Mouse (Mus musculus): ENCODE results near the gene Emc9. TPM values are rescaled to one million over a fixed set of nuclear protein-coding genes. Genes with fewer than 3 reads are reported as not detected.

Gene Emc9
- total RNA-seq, 2 experiments from 2014 or later, result 11.7 to 14.8 TPM

DNA sequence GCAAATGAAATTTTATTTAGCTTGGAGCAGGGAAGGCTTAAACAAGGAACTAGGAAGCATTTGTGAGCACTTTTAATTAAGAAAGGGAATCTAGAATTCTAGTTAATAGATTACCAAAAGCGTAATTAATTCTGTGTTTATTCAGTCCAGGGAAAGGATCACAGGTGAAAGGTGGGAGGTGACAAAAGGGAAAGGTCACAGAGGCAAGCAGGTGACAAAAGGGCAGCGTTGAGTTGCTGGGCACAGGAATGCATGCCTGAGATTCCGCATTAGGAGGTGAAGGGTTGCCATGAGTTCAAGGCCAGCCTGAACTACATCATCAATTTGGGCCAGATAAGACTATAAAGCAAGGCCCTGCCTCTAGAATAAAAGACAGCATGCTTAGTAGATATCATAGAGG lies 17.6 kb downstream of the Emc9 start:
- ATAC-seq (replicated peaks; ENCODE audit: low FRiP score, poor library complexity, severe bottlenecking), result no peak

DNA sequence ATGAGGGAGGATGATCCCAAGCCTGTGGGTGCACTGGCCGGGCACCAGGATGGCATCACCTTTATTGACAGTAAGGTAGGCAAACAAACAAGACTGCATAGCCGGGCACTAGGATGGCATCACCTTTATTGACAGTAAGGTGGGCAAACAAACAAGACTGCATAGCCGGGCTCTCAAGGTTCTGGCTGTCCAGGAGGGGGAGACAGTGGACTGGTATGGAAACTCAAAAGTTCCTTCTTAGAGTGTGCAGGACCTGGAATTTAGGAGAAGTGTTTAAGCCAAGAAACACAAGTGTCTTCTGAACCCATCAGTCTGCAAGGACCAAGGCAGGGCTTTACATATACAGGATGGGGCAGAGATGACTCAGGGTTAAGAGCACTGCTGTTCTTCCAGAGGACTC lies 19.4 kb downstream of the Emc9 start:
- ATAC-seq (replicated peaks; ENCODE audit: low FRiP score, poor library complexity, severe bottlenecking), result no peak

DNA sequence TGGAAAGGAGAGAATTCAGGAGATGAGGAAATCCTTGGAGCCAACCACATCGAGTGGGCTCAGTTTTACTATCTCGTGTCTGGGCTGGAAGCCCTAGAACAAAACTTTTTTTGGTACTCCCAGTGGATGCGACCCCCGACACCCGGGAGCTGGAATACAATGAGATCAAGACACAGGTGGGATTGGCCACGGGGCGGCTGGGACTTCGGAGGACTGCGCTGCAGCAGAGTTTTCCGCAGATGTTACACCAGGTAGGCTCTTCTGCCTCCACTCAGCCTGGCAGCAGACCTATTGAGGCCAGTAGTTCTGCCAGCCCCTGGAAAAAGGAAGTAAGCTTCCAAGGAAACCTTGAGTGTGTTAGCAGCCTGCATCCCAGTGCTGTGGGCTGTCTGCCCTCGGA lies 21.9 kb downstream of the Emc9 start:
- no peak for ATAC-seq (replicated peaks; ENCODE audit: low FRiP score, poor library complexity, severe bottlenecking)

DNA sequence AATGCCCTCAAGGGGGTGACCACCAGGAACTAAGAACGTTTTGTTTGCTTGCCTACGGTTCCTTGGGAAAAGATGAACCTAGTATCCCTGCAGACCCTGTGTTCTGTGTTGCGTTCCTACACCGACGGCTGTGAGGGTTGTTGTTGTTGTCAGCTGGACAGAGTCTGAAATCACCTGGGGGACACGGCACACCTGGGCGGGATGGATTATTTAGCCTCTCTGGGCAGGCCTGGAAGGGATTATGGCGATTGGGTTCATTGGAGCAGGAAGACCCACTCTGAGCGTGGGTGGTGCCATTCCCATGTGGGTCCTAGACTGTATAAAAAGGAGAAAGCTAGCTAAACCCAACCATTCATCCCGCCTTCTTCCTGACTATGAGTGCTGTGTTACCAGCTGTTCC lies 23.2 kb downstream of the Emc9 start:
- ATAC-seq (replicated peaks; ENCODE audit: low FRiP score, poor library complexity, severe bottlenecking), result no peak

DNA sequence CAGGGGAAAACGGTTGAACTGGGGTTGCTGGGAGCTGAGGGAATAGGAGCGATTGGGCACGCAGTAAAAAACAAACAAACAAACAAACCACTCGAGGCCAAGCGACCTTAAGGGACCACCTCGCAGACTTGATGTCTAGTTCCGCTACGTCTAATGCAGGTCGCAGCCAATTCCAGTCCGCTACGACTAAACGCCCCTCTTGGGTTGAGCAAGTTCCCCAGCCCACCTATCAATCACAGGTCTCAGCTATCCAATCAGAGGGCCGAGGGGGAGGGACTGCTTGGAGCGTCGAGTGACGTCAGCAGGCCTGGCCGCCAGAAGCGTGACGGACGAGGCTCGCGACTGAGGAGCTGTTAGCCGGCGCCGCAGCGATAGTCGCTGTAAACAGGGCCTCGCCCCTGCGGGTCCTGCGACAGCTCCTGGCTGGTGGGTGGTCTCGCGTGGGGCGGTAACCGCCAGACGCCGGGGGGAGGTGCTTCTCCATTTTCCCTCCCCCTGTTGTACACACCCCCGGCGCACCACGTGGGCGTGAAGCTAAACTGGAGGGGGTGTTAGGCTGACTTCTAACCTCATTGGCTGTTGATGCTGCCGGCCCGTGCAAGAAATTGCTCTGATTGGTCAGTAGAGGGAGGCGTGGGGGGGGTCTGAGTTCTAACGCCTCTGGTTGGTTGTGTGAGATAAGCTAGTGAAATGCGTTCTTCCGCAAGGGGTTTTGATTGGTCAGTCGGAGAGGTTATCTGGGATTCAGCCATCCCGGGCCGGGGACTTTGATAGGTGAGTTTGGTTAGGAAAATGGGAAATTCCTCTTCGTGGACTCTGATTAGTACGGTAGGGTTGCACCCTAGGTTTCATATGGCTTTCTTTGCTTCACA lies 24.7 kb downstream of the Emc9 start, which contains the start of gene A730061H03Rik:
A730061H03Rik (minus strand) TSS at position 205 of the 872 bp plus-strand sequence.
- peak; percentile 84 for ATAC-seq (replicated peaks; ENCODE audit: low FRiP score, poor library complexity, severe bottlenecking)

DNA sequence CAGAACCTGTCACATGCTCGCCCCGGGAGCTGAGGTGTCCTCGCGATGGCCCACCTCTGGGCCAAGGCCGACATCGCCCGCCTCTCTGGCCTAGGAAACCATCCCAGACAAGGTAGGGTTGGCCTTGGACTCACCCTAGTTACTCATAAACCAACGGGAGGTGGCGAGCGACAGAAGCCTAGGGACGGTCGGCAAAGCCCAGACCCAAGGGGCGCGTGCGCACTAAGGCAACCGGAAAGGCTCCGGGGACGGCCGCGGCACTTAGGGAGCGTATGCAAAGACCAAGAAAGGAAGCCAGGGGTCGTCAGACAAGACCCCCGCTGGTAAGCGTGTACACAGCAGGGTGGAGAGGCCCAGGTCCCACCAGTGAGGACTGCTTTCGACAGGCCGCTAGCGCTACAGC lies 25.3 kb downstream of the Emc9 start, which contains the start of gene Dcaf11:
Dcaf11 (plus strand) TSS at position 208 of the 403 bp plus-strand sequence.
- peak; percentile 76 for ATAC-seq (replicated peaks; ENCODE audit: low FRiP score, poor library complexity, severe bottlenecking)

DNA sequence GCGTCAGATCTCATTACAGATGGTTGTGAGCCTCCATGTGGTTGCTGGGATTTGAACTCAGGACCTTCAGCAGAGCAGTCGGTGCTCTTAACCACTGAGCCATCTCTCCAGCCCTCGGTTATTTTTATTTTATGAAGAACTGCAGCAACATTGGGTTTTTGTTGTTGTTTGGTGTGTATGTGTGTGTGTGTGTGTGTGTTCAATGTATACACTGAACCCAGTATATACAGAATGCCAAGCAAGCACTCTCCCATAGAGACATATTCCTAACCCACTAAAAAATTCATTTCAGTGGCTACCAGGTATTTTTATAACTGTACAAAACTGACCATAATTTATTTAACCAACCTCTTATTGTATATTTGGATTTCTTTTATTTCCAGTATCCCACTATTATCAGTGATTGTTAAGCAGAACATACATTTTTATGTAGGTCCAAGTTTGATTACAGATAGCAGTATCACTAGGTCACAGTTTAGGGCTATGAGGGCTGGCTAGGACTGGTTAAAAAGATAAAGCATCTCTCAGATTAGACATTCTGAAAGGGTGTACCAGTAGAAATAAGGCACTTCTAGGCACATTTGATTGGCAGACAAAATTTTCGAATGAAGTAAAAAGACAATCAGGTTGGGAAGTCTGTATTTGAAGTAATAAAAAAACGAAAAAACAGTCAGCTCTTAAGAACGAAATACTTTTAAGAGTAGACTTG lies 26.2 kb downstream of the Emc9 start:
- 0 out of 2 replicates have a peak, but pooled peaks have one; percentile 19 for ATAC-seq (replicated peaks; ENCODE audit: low FRiP score, poor library complexity, severe bottlenecking)

DNA sequence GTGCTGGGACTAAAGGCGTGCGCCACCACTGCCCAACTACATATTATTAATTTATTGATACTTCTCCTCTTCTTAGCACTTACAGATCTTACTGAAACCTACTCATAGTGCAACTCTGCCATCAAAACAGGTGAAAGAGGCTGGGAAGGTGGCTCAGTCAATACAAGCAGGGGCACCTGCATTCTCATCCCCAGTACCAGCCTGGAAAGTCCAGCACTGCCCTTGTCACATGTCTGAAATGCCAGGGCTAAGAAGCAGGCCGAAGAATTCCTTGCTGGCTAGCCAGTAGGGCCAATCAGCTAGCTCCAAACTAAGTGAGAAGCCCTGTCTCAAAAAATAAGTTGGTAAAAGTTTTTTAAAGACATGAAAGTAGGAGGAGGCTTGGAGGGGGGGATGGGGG lies 27.5 kb downstream of the Emc9 start:
- no peak for ATAC-seq (replicated peaks; ENCODE audit: low FRiP score, poor library complexity, severe bottlenecking)

DNA sequence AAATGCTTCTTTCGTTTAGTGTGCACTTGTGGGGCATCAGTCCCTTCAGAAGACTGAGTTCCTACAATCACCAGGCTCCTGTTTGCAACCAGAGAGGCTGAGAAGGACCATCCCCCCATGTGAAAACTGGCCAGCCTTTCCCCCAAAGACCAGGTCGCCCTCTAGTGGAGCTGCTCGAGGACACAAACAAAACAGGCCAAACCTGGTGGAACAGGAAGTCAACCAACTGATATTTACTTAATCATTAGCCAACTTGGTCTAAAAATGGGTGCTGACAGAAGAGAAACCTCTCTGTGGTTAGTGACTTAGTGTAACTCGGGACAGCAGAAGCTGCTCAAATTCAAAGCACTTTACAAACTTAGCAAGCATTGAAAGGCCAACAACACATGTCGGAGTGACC lies 28.1 kb downstream of the Emc9 start:
- ATAC-seq (replicated peaks; ENCODE audit: low FRiP score, poor library complexity, severe bottlenecking), result no peak

DNA sequence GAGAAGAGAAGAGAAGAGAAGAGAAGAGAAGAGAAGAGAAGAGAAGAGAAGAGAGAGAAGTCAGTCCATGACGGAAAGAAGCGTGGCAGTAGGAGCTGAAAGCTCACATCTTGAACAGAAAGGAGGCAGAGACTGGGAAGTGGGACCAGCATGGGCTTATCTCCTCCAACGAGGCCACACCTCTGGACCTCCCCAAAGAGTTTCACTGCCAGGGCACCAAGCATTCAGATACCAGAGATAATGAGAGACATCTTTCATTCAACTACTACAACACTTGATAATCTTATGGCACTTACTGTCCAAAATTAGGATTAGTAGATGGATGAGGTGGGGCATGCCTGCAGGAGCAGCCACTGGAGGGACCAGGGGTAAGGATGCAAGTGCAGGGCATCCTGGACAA lies 29.3 kb downstream of the Emc9 start:
- ATAC-seq (replicated peaks; ENCODE audit: low FRiP score, poor library complexity, severe bottlenecking), result no peak

DNA sequence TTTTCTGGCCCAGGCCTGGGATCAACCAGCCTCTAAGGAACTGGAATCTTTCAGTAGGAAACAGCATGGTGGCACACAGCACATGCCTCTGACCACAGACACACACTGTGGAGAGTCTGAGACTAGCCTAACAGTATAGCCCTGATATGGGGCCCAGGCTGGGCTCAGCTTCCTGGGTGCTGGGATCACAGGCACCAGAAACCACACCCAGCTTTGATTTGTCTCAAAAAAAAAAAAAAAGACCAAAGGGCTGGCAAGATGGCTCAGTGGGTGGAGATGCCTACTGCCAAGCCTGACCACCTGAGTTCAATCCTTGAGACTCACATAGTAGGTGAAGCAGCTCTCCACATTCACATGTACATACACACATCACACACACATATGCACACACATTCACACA lies 30.5 kb downstream of the Emc9 start:
- no peak for ATAC-seq (replicated peaks; ENCODE audit: low FRiP score, poor library complexity, severe bottlenecking)

DNA sequence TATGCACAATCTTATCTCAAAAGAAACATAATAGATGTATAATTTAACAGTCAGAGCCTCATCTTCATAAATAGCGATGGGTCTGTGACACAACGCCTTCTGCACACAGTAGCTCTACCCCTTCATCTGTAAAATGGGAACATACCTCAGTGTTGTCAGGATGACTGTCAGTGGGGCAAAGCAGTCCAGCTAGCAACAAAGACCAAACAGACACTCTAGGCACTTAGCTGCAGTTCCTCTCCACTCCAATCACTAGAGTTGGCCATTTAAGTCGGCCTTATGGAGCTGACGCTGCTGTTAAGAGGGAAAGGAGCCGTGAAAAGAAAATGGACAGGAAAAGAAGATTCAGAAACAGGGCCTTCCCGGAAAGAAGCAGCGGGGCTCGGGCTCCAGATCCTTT lies 33.3 kb downstream of the Emc9 start:
- ATAC-seq (replicated peaks; ENCODE audit: low FRiP score, poor library complexity, severe bottlenecking), result no peak

DNA sequence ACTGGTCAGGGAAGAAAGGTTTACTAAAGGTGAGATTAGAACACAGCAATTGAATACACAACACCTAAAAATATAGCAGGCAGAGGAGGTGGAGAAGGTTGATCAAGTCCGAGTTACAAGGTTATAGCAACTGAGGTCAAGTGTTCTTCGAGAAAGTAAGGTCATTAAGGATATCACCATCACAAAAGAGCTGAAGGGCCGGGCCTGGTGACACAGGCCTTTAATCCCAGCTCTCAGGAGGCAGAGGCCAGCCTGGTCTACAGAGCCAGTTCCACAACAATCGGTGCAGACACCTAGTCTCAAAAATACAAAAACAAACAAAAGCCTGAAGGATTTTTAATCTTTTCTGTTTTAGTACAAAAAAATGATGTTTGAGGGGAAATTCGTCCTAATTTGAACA lies 33.8 kb downstream of the Emc9 start:
- no peak for ATAC-seq (replicated peaks; ENCODE audit: low FRiP score, poor library complexity, severe bottlenecking)

DNA sequence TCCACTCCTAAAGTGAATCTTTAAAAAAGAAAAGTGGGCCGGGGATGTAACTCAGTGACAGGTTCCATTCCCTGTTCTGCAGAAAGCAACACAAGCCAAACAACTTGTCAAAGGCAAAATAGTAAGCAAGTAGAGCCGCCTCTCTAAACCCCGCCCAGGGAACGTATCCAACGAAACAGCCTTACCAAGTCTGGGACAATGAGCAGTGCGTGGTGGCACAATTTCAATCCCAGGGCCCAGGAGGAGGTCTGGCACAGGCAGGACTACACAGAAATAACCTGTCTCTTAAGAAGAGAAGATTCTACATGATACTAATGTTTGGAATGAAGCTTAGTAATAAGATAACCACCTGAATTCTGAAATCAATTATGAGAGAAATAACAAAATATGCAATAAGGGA lies 34.9 kb downstream of the Emc9 start:
- ATAC-seq (replicated peaks; ENCODE audit: low FRiP score, poor library complexity, severe bottlenecking), result no peak

DNA sequence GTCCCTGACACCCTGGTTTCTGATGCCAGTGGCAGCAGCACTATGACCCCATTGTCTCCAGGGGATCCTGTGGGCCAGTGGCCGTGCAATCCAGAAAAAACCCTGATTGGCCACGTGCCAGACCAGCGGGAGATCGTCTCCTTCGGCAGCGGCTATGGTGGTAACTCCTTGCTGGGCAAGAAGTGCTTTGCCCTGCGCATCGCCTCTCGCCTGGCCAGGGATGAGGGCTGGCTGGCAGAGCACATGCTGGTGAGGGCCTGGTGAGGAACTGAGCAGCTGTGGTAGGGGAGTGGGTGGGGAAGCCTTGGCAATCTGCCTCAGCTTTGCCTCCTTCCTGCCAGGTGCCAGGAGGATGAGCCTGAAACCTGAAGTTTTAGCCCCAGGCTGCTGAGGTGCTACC lies 40.8 kb downstream of the Emc9 start:
- ATAC-seq (replicated peaks; ENCODE audit: low FRiP score, poor library complexity, severe bottlenecking), result no peak

DNA sequence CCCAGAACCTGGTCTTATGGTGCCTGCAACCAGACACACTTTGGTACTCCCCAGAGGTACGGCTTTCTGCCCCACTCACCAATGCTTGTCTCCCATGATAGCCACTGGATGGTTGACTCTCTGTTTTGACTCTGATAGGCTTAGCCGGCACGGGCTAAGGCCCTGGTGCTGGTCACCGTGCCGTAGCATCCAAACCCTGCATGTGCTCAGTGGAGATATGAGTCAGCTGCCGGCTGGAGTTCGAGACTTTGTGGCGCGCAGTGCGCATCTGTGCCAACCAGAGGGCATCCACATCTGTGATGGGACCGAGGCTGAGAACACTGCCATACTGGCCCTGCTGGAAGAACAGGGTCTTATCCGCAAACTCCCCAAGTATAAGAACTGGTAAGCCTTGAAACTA lies 42.8 kb downstream of the Emc9 start:
- peak; percentile 72 for ATAC-seq (replicated peaks; ENCODE audit: low FRiP score, poor library complexity, severe bottlenecking)

DNA sequence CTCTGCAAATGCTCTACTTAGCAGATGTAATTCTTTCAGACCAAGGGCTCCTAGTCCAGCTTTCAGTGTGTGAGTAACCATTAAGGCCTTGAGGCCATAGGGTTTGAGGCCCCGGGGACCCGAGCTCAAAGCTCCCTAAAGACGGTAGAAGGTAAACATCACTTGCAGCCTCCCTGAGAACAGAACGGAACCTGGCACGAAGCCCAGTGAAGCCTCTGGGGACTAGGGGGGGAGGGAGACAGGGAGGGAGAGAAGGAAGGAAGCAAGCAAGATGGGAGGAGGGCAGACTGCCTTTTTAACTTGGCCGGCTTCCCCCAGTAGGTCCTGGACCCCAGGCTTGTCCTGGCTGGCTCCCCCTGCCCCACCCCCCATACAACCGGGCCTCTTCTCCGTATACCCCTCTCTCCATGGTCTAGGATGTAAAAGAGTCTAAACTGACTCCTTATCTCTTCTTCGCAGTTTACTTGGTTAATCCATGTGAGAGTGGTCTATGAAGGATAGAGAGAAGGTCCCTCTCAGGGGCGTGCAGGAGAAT lies 44.2 kb downstream of the Emc9 start:
- peak; percentile 25 for ATAC-seq (replicated peaks; ENCODE audit: low FRiP score, poor library complexity, severe bottlenecking)

DNA sequence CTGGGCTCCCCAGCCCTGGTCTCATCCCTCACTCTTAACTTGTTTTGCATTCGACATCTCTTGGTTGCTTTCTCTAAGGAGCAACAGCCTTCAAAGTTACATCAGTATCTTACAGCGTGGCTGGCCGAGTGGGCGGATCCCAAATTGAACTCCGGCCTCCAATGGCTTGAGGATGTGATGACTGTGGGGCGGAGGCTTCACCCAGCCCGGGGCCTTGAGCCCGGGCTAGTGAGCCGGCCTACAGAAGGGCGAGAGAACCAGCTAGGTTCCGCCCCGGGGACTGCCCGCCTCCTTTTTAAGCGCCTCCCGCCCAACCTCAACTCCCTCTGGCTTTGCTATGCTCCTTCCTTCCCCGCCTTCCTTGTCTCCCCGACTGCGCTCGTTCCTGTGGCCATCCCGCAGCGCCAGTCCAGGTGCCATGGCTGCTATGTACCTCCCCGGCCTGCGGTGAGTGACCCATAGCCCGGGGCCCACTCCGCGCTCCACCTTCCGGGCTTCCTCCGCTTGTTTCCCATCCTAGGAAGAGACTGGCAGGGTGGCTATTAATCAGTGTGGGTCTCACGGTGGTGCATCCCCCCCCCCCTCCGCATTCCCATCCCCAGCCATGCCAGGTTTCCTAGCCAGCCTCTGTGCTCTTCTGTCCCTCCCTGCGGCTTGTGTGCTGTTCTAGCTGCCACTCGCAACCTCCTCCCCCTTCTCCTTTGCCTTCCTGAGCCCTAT lies 44.9 kb downstream of the Emc9 start, which contains the start of gene Pck2:
Pck2 (plus strand) TSS at position 200 of the 720 bp plus-strand sequence.
- peak; percentile 86 for ATAC-seq (replicated peaks; ENCODE audit: low FRiP score, poor library complexity, severe bottlenecking)

DNA sequence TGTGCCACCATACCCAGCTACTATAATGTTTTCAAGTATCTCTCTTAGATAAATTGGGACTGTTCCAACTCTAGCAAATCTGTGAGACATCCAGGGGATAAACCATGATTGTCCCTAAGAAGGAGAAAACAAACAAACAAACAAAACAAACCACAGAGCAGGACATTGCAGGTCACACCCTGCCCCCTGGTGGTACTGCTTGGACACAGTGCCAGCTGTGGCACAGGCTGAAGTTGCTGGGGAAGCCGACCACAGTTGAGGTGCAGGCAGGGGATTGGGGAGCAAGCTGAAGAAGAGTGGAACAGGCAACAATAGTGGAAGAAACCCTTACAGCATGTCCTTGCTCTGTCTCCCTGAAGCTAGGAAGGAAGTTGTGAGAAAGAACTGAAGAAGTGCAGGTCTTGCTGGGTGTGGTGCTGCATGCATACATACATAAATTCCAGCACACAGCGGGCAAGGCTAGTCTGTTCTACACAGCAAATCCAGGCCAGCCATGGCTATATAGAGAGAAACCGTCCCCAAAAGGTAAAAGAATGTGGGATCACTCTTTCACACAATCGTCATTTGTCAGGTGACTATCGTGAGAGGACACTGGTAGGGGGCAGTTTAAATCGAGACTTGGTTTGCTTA lies 48.9 kb downstream of the Emc9 start:
- no peak for ATAC-seq (replicated peaks; ENCODE audit: low FRiP score, poor library complexity, severe bottlenecking)
